Mouse (Mus musculus) midbrain, postnatal 0 days (tissue): ENCODE data around the gene Wdr18. TPM values are rescaled to one million over a fixed set of nuclear protein-coding genes. Genes with fewer than 3 reads are reported as not detected.
A peak's percentile ranks its signal among the peaks of the same experiment; 100 is the strongest.

ENCODE experiments used
- ATAC-seq: fragments of 200-750 bp; cut with Nextera tagmentation; 2 replicates; pipeline ENCODE4 v1.8.0; 2017; ENCODE audit warnings: moderate number of reproducible peaks, mild to moderate bottlenecking, moderate TSS enrichment, moderate library complexity; ENCODE audit not compliant: low FRiP score
- DNase-seq: peaks from one replicate; pipeline ENCODE4 v3.0.0-alpha.2; 2015; ENCODE audit warnings: low spot score
- H3K27ac ChIP-seq: fragments of 300-500 bp; sonication (generic); 2 replicates; pipeline ENCODE4 v1.5.1; 2014; ENCODE audit warnings: low read depth, mild to moderate bottlenecking, low read length, mixed read lengths
- H3K27me3 ChIP-seq: fragments of 300-500 bp; sonication (generic); 2 replicates; pipeline ENCODE4 v1.6.1; 2014; ENCODE audit warnings: low read length, control low read depth, mixed read lengths; ENCODE audit not compliant: insufficient read depth
- H3K36me3 ChIP-seq: fragments of 300-500 bp; sonication (generic); 2 replicates; pipeline ENCODE4 v1.6.1; 2014; ENCODE audit warnings: low read length, control low read depth, mixed read lengths; ENCODE audit not compliant: insufficient read depth
- H3K4me1 ChIP-seq: fragments of 300-500 bp; sonication (generic); 2 replicates; pipeline ENCODE4 v1.6.1; 2014; ENCODE audit warnings: mild to moderate bottlenecking, control low read depth, antibody characterized with exemption, low read length, mixed read lengths; ENCODE audit not compliant: insufficient read depth
- H3K4me2 ChIP-seq: fragments of 300-500 bp; sonication (generic); 2 replicates; pipeline ENCODE4 v1.6.1; 2014; ENCODE audit warnings: low read depth, mild to moderate bottlenecking, low read length, mixed read lengths; ENCODE audit not compliant: poor library complexity, severe bottlenecking
- H3K4me3 ChIP-seq: fragments of 300-500 bp; sonication (generic); 2 replicates; pipeline ENCODE4 v1.5.1; 2014; ENCODE audit warnings: low read depth, mild to moderate bottlenecking, low read length, moderate library complexity
- H3K9ac ChIP-seq: fragments of 300-500 bp; sonication (generic); replicated peaks from 2 replicates; pipeline ENCODE4 v1.6.1; 2014; ENCODE audit warnings: mild to moderate bottlenecking, low read length, moderate library complexity, mixed read lengths; ENCODE audit not compliant: poor library complexity, severe bottlenecking
- H3K9me3 ChIP-seq: fragments of 300-500 bp; sonication (generic); 2 replicates; pipeline ENCODE4 v1.6.1; 2016; ENCODE audit warnings: low read length, control low read depth
- CTCF ChIP-seq: IDR thresholded peaks from 2 replicates; pipeline ENCODE4 v1.5.1; 2016; ENCODE audit warnings: antibody characterized with exemption, mild to moderate bottlenecking
- WGBS: fragments of 180-500 bp; shearing (Covaris S2); extraction: QIAGEN DNeasy Blood & Tissue Kit; methylation state at CpG from one replicate; pipeline ENCODE4 v1.1.7; 2014; 5-methylcytosine and 5-hydroxymethylcytosine counted together
- polyA plus RNA-seq: library from polyadenylated mRNA; unstranded; fragments of >200 nt; fragmentation: Nextera tagmentation; extraction: Ambion mirVana; gene quantifications from 2 replicates; pipeline ENCODE4 v1.2.1, GENCODE M21; 2015
- total RNA-seq: library from RNA; depleted of rRNA; stranded (reverse); fragments of >200 nt; gene quantifications from 2 replicates; pipeline ENCODE4 v1.2.3, GENCODE M21; 2014

The Wdr18 gene
- total and polyA plus RNA-seq, 2 experiments from 2014 or later: 72.6 to 102 TPM

DNA sequence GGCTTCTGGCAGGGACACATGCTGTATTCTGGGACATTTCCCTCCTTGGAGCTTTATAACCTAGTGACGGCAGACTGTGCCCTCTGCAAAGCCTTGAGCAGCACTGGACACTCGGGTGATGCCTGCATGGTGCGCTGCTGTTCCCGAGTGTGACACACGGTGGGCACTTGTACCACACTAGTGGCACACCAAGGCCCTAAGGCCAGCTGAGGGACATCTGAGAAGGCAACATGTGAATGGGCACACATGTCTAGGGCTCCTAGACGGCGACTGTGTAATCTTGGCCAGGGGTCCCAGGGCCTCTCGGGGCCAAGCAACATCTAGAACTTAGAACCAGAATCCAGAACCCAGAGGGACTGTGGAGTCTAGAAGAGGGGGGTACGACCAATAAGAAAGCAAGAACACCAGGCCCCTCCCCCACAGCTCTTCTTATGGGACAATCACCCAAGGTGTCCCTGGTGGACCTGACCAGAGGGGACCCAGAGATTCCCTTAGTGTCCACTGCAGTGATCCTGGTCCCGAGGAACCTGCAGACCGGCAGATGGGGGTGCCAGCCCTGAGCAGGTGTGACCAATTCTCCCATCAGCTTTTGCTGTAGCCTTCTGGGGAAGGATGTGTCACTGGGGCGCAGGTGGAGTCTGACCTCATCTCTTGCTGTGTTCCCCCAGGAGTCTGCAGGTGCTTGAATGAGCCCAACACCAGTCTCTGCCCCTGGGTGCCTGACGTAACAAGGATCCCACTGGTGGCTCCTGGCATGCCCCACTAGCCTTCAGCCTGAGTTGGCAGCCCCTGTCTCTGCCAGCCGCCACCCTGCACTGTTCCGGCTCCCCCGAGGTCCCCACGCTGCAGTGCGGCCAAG lies 29.8 kb upstream of the Wdr18 start:
- Histone ChIP-seq H3K4me3 (no peak overlapping the region), H3K9ac (no peak overlapping the region), H3K27me3 (no peaks in the 10 kb centered on the region), H3K4me2 (no peak overlapping the region; the same call in 1 of the 2 replicates), H3K36me3 (peaks cover 14% of the 10 kb centered on the region; the same call in 1 of the 2 replicates), H3K9me3 (no peaks in the 10 kb centered on the region), H3K27ac (no peak overlapping the region), H3K4me1 (peaks cover 4% of the 10 kb centered on the region; the same call in 1 of the 2 replicates)
- no peak for TF ChIP-seq CTCF
- ATAC-seq (no peak), DNase-seq (no peak)
- 86% methylated on average over 18 of the region's 18 CpGs for WGBS

- Histone ChIP-seq H3K9me3 (no peaks in the 10 kb centered on the region), H3K4me1 (peaks cover under 1% of the 10 kb centered on the region; the same call in 1 of the 2 replicates), H3K27me3 (no peaks in the 10 kb centered on the region), H3K4me3 (no peak overlapping the region), H3K4me2 (no peak overlapping the region), H3K36me3 (peaks cover 14% of the 10 kb centered on the region; the same call in 1 of the 2 replicates), H3K27ac (no peak overlapping the region), H3K9ac (no peak overlapping the region)
- no peak for TF ChIP-seq CTCF
- no peak for ATAC-seq
- 83% methylated on average over 16 of the region's 16 CpGs for WGBS
- DNase-seq: no peak
Measured at GRCm38 (mm10) chr10:79930826-79931186, 29.1 kb upstream of the Wdr18 start.

- Histone ChIP-seq H3K4me2 (no peak overlapping the region), H3K27ac (no peak overlapping the region), H3K9ac (no peak overlapping the region), H3K36me3 (peaks cover 14% of the 10 kb centered on the region; the same call in 1 of the 2 replicates), H3K27me3 (no peaks in the 10 kb centered on the region), H3K4me1 (no peaks in the 10 kb centered on the region; the same call in 1 of the 2 replicates), H3K9me3 (no peaks in the 10 kb centered on the region), H3K4me3 (no peak overlapping the region)
- 86% methylated on average over 9 of the region's 9 CpGs for WGBS
- no peak for TF ChIP-seq CTCF
- ATAC-seq (no peak), DNase-seq (no peak)
Measured at GRCm38 (mm10) chr10:79931797-79932196, 28.2 kb upstream of the Wdr18 start.

- Histone ChIP-seq H3K27ac (no peak overlapping the region), H3K4me1 (no peaks in the 10 kb centered on the region; the same call in 1 of the 2 replicates), H3K4me2 (no peak overlapping the region), H3K27me3 (no peaks in the 10 kb centered on the region), H3K4me3 (no peak overlapping the region), H3K9ac (no peak overlapping the region), H3K9me3 (no peaks in the 10 kb centered on the region), H3K36me3 (peaks cover 17% of the 10 kb centered on the region; the same call in 1 of the 2 replicates)
- no peak for TF ChIP-seq CTCF
- no peak for ATAC-seq
- WGBS: 30% methylated on average over 6 of the region's 8 CpGs
- peak; percentile 66 for DNase-seq
Measured at GRCm38 (mm10) chr10:79932736-79933135, 27.2 kb upstream of the Wdr18 start.

DNA sequence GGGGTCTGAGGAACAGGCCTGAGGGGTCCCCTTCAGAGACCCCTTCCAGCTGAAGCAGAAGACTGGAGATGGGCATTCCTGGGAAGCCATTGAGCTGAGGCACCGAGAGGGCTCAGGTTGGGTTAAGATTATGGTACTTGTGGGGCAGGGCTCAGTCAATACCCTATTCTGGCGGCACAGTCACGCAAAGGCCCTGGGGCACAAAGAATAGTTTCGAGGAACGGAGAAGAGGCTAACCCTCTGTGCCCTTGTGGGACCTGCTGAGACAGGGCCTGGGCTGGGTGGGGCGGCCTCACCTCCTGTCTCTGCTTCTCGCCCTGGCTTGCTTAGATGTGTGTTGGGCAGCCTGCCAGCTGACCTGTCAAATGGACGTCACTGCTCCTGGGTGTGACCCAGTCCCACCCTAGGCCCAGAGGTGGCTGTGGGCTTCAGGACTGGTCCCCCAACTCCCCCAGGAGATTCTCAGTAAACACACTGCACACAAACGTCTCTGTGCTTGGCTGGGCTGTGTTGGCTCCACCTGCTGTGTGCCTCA lies 26.7 kb upstream of the Wdr18 start:
- H3K4me1 ChIP-seq: no peaks in the 10 kb centered on the region; the same call in 1 of the 2 replicates
- 64% methylated on average over 9 of the region's 9 CpGs for WGBS

GRCm38 (mm10) chr10:79933861-79934260 lies 26.1 kb upstream of the Wdr18 start:
- TF ChIP-seq CTCF: no peak
- ATAC-seq (no peak), DNase-seq (no peak)
- H3K9ac ChIP-seq: no peak overlapping the region
- H3K4me3 ChIP-seq: no peak overlapping the region
- no peaks in the 10 kb centered on the region for H3K9me3 ChIP-seq
- no peak overlapping the region for H3K27ac ChIP-seq
- no peaks in the 10 kb centered on the region; the same call in 1 of the 2 replicates for H3K4me1 ChIP-seq
- H3K4me2 ChIP-seq: no peak overlapping the region
- peaks cover 17% of the 10 kb centered on the region; the same call in 1 of the 2 replicates for H3K36me3 ChIP-seq
- no peaks in the 10 kb centered on the region for H3K27me3 ChIP-seq
- 29% methylated on average over 6 of the region's 6 CpGs for WGBS

More for the DNA sequence above, 26.7 kb upstream of the Wdr18 start:
- H3K36me3 ChIP-seq: peaks cover 17% of the 10 kb centered on the region; the same call in 1 of the 2 replicates
- DNase-seq (no peak), ATAC-seq (no peak)
- TF ChIP-seq CTCF: no peak
- no peaks in the 10 kb centered on the region for H3K27me3 ChIP-seq
- no peak overlapping the region for H3K9ac ChIP-seq
- H3K27ac ChIP-seq: no peak overlapping the region
- H3K4me3 ChIP-seq: no peak overlapping the region
- H3K4me2 ChIP-seq: no peak overlapping the region
- H3K9me3 ChIP-seq: no peaks in the 10 kb centered on the region
